Mouse (Mus musculus) gastrocnemius, adult 2 months (tissue): ENCODE results near the gene BC034090. TPM values are rescaled to one million over a fixed set of nuclear protein-coding genes. Genes with fewer than 3 reads are reported as not detected.
"Not testable (repeated sequence)": the region's sequence is repeated elsewhere in the genome, so short reads cannot be mapped to it uniquely, and the experiment has no call there.

Experiments used
- DNase-seq: peaks from one replicate; pipeline ENCODE4 v3.0.0; 2022
- H3K27ac ChIP-seq: fragments of 200-600 bp; 2 replicates; pipeline ENCODE4 v1.8.1; 2022; ENCODE audit warnings: mild to moderate bottlenecking
- H3K4me3 ChIP-seq: fragments of 200-600 bp; 2 replicates; pipeline ENCODE4 v1.8.1; 2022; ENCODE audit warnings: mild to moderate bottlenecking, moderate library complexity
- CTCF ChIP-seq: fragments of 200-600 bp; IDR thresholded peaks from 2 replicates; pipeline ENCODE4 v1.8.1; 2022; ENCODE audit warnings: antibody characterized with exemption, mild to moderate bottlenecking, moderate library complexity
- intact Hi-C: fragments of 180-260 bp; cut with DNase I; formaldehyde crosslinking; loops from one replicate; pipeline ENCODE4 v1.15.1; 2025
- long read RNA-seq, 2 experiments: library from polyadenylated mRNA; stranded (forward); transcript quantifications; one replicate each; pipeline ENCODE4 v2.0.0; 2021
- total RNA-seq, 2 experiments: library from RNA; stranded (reverse); gene quantifications; 2 replicates each; pipeline ENCODE4 v1.2.3; 2021

BC034090 gene
- total RNA-seq = 1 to 10 TPM in 1 of 2 experiments, under 1 TPM in 1; 0.94 to 1.8 TPM
- long read RNA-seq, experiment 1 = 0 reads
- long read RNA-seq, experiment 2 = 0 reads

DNA sequence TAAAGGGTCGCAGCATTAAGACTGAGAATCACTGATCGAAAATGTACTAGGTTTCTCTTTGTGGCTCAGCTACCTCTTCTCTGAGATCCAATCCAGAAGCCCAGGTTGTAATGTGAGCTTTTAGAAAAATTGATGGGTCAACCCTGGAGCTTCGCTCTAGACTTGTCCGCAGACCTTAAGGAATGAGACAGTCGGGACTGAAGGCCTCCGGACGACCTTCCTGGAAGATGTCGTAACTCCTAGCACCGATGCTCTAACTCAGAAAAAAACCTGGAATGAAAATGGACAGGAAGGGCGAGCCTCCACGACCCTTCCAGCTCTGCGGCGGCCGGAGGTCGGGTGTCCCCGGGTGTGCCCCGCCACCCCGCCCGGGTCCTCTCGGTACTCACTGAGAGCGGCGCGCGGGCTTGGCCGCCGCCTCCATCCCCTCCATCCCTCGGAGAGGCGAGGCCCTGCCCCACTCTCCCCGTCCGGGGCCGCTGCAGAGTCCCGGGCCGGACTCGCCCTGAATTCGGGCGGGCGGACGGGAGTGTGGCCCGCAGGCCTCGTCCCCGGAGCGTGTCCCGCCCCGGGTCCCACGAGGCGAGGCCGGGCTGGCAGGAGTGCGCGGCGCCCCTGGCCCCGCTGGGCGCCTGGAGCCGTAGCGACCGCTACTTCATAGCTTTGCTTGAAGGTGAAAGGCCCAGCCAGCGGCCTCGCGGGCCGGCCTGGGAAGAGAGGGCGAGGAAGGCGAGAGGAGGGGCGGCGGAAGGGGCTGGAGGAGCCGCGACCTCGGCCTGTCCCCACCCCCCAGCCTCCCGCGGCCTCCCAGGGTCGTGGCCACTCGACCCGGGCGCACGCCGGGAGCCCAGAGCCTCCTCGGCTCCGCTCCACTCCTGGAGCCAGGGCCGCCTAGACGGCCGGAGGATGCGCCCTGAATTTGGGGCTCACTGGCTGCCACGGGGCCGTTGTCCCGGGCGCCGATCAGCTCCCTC is at the start of gene BC034090:
Gene BC034090, minus strand, starts transcription at position 648 of the 974 bp plus-strand sequence.
- intact Hi-C loops = no loop called here
- peak within 1 kb of the TSS; percentile 81 for H3K4me3 ChIP-seq
- TF ChIP-seq CTCF = no peak
- H3K27ac ChIP-seq = peak within 1 kb of the TSS; percentile 84
- DNase-seq = peak; percentile 78

DNA sequence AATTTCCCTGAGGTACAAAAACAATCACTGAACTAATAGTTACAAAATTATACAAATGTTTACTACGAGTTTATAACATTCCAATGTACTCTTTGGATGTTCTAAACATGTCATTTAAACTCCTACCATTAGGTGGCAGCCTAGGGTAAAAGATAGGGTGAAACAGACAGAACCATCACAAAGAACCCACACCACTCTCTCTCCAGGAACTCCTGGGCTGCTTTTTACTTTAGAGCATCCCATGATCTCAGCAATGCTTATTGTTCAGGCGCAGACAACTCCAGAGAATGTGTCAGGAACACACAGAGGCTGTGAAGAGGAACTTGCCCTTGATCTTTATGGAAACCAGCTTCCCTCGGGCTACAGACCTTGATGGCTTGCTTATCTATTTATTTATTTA is 49.2 kb upstream of the BC034090 start:
- peak; percentile 80 for TF ChIP-seq CTCF
- Histone ChIP-seq H3K4me3 (no peak overlapping the region), H3K27ac (no peak overlapping the region)
- intact Hi-C loops = loop anchor here (1.0 to 5.0 kb wide), 3 partner anchors 124 to 244 kb away; partner anchors contain the start of gene Xpr1
- DNase-seq = no peak

DNA sequence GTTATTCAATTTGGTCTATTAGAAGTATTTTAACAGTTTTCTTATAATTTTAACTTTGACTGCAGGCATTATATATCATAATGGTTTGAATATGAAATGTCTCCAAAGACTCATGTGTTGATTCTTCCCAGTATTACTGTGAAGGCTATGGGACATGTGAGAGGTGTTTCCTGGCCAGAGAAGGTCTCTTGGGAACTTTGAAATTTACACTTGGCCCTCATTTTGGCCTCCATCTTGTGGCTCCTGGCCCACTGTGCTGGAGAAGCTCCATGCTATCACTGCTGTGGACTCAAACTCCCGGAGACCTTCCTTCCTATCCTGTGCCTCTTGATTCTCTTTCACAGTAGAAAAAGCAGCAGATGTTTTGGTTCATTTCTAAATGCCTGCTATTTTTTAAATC is 45.2 kb upstream of the BC034090 start:
- no peak for DNase-seq
- Histone ChIP-seq H3K27ac (no peak overlapping the region), H3K4me3 (no peak overlapping the region)
- intact Hi-C loops = no loop called here
- TF ChIP-seq CTCF = no peak

DNA sequence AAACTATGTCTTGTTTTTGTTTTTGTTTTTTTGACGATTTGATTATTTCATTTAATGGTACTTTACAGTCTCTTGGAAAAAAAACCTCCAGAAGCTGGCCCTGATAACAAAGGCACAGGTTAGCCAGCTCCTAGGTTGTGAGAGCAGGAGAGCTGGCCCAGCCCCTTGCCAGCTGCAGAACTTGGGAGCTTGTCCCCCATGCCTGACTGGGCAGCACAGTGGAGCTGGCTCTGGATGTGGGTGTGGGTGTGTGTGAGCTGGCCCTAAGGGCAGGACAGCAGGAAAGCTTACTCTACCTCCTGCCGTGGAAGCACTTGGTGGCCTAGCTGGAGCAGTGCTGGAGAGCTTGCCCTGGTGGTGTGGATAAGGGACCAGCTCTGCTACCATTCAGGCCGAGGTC is 43.8 kb upstream of the BC034090 start:
- no peak for DNase-seq
- Histone ChIP-seq H3K4me3 (no peak overlapping the region), H3K27ac (no peak overlapping the region)
- TF ChIP-seq CTCF = no peak
- intact Hi-C loops = no loop called here

DNA sequence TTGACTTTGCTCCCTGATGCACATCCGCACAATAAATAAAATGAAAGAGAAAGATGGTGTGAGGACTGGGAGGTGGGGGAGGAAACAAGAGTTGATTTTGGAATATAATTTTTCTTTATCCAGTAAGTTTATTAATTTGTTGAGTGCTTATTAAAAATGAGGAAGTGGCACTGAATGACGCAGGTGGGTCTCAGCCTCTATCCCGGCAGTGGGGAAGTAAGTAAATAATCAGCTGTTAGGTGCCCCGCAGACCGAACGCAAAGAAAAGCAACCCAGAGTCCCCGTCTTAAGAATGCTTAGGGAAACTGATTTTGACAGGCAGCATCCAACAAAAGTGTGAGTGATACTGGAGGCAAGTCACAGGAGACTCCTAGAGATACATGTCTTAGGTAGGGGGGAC is 39.6 kb upstream of the BC034090 start:
- DNase-seq = no peak
- H3K27ac ChIP-seq = no peak overlapping the region
- intact Hi-C loops = loop anchor here (2.0 to 5.0 kb wide), 2 partner anchors 127 to 257 kb away; partner anchors contain the start of gene Stx6
- TF ChIP-seq CTCF = no peak
- no peak overlapping the region for H3K4me3 ChIP-seq

DNA sequence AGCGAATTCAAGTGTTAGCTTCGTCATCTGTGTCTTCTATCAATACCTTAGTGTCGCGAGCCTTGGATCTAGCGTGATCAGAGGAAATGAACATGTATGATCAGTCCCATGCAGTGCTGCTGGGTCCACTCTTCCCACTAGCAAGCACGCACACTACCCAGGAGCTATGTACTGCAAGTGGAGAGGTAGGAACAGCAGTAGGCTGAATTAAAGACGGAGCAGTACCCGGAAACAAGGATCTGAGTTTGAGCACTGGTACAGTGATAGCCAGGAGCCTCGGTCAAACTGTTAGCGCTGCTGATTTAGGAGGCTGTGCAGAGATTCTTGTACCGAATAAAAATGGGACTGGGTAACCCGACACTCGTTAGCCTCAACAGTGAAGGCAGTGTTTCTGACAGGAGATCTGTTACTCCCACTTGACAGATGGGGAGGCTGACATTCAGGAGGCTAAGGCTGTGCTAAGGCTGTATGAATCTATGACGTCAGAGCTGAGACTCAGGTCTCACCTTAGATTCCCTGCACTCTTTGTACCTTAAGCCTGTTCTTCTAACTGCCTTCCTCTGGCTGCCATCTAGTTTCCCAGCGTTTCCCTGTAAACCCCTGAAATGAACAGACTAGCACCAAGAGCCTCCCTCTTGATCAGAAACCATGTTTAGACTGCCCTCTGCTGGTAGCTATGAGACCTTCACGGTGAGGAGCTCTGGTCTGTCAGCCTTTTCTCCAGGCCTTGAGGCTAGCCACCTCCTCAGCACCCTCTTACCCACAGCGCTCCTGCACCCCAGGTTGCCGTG is 37.0 kb upstream of the BC034090 start:
- TF ChIP-seq CTCF = peak; percentile 85
- peak overlapping the region; percentile 46; the same call in 1 of the 2 replicates for H3K27ac ChIP-seq
- DNase-seq = peak; percentile 61
- intact Hi-C loops = loop anchor here (5.0 kb wide), 1 partner anchor 124 kb away; the partner anchor contains the start of gene Stx6
- H3K4me3 ChIP-seq = no peak overlapping the region

DNA sequence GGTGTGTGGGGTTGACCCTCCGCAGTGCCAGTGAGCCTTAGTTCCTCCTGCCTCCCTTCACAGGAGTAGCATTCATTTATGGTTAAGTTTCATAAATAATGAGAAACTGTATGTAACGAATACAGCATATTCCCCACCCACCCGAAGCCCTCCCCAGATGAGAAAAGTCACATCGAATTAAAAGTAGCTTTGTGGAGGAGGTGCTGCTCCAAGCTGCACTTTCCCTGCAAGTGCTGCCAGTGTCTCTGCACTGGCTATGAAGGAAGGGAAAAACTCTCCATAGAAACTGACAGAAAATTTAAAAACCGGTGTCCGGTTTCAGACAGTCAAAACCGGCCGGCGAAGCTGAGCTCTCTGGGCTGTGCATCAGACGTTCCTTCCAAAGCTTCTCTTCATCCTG is 36.1 kb upstream of the BC034090 start:
- intact Hi-C loops = loop anchor here (5.0 kb wide), 1 partner anchor 123 kb away; the partner anchor contains the start of gene Stx6
- no peak for TF ChIP-seq CTCF
- Histone ChIP-seq H3K27ac (no peak overlapping the region), H3K4me3 (no peak overlapping the region)
- DNase-seq = no peak

DNA sequence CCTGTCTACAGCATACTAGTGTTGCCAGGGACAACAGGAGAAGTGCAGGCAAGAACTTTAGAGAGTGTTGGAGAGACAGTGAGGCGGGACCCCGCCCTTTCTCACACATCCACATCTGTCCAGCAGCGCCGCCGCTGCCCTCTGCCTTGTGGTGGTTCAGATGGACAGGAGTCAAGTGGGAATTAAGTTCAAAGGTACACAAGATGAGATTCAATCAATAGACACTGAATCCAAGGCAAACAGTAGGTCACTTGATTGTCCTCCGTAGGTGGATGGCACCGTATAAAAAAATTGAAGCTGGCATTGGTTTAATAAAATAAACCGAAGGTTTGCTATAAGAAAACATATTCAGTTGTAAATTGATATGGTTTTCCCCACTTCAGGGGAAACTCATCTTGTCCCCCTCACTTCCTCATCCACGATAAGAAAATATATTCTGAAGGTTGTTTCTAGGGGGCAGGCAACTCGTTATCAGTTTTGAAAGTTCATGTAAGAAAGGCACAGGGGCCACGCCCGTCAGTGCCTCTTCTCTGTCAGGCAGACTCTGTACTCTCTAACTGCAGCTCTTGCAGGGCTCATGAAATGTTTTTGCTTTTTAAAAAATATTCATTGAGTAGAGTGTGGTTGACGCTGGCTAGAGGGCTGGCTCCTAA is 32.3 kb upstream of the BC034090 start:
- no peak for TF ChIP-seq CTCF
- Histone ChIP-seq H3K4me3 (no peak overlapping the region), H3K27ac (no peak overlapping the region)
- intact Hi-C loops = no loop called here
- no peak for DNase-seq

DNA sequence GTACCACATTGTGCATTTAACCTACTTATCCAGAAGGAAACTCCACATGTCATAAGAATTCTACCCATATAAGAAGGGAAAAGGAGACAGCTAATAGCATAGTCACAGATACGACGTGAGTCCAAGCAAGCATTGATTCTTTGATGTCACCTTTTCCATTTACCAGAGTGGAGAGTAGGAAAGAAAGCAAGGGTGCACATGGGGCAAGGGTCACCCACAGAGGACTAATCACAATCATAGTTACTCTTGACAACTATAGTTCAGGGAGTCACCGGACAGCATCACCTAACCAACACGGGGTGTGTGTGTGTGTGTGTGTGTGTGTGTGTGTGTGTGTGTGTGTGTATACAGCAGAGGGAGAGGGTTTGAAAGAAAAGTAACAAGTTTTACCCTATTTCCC is 31.5 kb upstream of the BC034090 start:
- intact Hi-C loops = no loop called here
- Histone ChIP-seq H3K4me3 (no peak overlapping the region), H3K27ac (no peak overlapping the region)
- no peak for DNase-seq
- no peak for TF ChIP-seq CTCF

DNA sequence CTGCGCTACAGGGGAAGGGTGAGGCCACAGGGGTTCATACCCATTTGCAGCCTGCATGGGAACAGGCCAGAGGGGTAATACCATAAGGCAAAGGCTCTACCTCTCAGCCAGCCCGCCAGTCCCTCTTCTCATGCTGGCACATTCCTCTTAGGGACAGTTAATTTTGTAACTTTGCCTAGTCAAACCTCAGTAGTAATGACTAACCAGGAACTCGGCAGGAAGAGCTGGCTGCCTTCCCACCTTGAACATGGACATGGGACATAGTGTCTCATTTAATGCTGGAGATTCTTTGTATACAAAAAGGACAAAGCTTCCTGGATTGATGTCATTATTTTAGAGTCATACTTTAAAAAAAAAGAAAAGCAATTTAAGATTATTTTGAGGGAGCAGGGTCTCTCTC is 30.7 kb upstream of the BC034090 start:
- TF ChIP-seq CTCF = no peak
- peak; percentile 71 for DNase-seq

DNA sequence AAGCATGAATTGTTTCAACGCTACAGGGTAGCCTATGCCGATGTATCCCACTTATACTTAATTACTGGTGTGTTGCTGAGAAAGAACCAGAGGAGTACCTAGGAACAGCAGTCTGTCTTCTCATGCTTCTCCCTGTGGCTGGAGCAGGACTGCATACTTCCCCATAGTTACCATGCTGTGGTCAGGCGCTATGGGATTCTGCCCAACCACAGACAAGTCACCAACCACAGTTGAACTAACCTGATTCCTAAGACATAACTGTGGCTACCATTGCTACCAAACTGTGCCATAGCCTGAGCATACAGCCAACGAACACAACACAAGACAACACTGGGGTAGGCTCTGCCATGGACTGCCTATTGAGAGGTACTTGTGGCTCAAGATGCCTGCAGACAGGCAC is 28.7 kb upstream of the BC034090 start:
- no peak overlapping the region for H3K4me3 ChIP-seq
- intact Hi-C loops = no loop called here
- TF ChIP-seq CTCF = no peak

More for the DNA sequence above, 30.7 kb upstream of the BC034090 start:
- Histone ChIP-seq H3K27ac (no peak overlapping the region), H3K4me3 (no peak overlapping the region)
- intact Hi-C loops = no loop called here

DNA sequence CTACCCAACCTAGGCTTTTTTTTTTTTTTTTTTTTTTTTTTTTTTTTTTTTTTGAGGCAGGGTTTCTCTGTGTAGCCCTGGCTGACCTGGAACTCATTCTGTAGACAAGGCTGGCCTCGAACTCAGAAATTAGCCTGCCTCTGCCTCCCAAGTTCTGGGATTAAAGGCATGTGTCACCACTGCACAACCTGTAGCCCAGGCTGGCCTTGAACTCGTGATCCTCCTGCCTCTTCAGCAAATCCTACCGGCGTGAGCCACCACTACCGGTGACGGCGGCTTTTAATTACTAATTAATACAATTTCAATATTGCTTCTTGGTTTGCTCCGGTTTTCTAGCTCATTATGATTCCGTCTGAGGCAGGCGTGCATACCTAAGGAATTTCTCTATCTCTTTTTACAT is 18.3 kb upstream of the BC034090 start:
- intact Hi-C loops, H3K4me3 ChIP-seq, H3K27ac ChIP-seq, DNase-seq: not testable (repeated sequence)

More for the DNA sequence above, 28.7 kb upstream of the BC034090 start:
- H3K27ac ChIP-seq = no peak overlapping the region
- no peak for DNase-seq
